ENCODE assay signal across 12 mouse cellular contexts in genomic region chr5:96608036-96608435, GRCm38 (mm10).
DNase-seq lines count a peak whose midpoint lies in the region.
"Had no signal": no experiment of that assay in that cellular context is flagged by ENCODE, and none has a peak within 500 bp of the region (broad histone marks: within the 10 kb centered on the region; RNA-seq: fewer than 3 reads in every experiment).

No protein-coding gene starts in this region.

- peak; percentile 19 for DNase-seq in layer of hippocampus, adult 11-12 months (ENCODE audit: low spot score)
- DNase-seq in layer of hippocampus, postnatal 25 days (ENCODE audit: extremely low spot score in 1 of 2, low spot score in 1 of 2): no peak
- peak; percentile 51 for DNase-seq in right cerebral cortex, adult 18-20 months
- DNase-seq in right cerebral cortex, postnatal 4 days: no peak
- DNase-seq in right cerebral cortex, postnatal 14 days: peak; percentile 13
- DNase-seq in urinary bladder, postnatal 4 days (ENCODE audit: low spot score in 2 of 2): no peak
- no peak for DNase-seq in kidney, postnatal 4 days
- DNase-seq: adrenal gland, postnatal 25 days; cerebellum, adult 9-10 months; forebrain, postnatal 0 days; lung, embryonic 14.5 days; retina, postnatal 1 day had no signal

Comparison
In these comparisons a context has a peak if more than half of its experiments do, and no peak if none do; other contexts are left out.
1. DNase-seq: peak in layer of hippocampus, adult 11-12 months (single experiment), right cerebral cortex, adult 18-20 months (single experiment) and right cerebral cortex, postnatal 14 days (single experiment); none in layer of hippocampus, postnatal 25 days (0 of 2), right cerebral cortex, postnatal 4 days (single experiment), urinary bladder, postnatal 4 days (0 of 2) and kidney, postnatal 4 days (0 of 2).